Mouse (Mus musculus) c-Kit-positive CD71-positive TER-119-positive erythroid progenitor cells, embryonic 14.5 days (primary cell): Measurements from ENCODE around the gene Gm10073.
"Not testable (repeated sequence)": the region's sequence is repeated elsewhere in the genome, so short reads cannot be mapped to it uniquely, and the experiment has no call there.

ENCODE experiments used
- DNase-seq: peaks from one replicate; pipeline ENCODE4 v3.0.0-alpha.2; 2013; ENCODE audit warnings: low spot score

Gm10073 gene

GRCm38 (mm10) chr8:106573168-106573567, at the start of gene Gm10073:
TSS of gene Gm10073 (minus strand) at chr8:106573461.
- not testable (repeated sequence) for DNase-seq

- no peak for DNase-seq
Measured at GRCm38 (mm10) chr8:106623016-106623415, 49.8 kb upstream of the Gm10073 start.

- DNase-seq, result no peak
Measured at GRCm38 (mm10) chr8:106620488-106620887, 47.2 kb upstream of the Gm10073 start.

GRCm38 (mm10) chr8:106619549-106620245, 46.4 kb upstream of the Gm10073 start:
- DNase-seq, result no peak

- DNase-seq, result no peak
Measured at GRCm38 (mm10) chr8:106618324-106618723, 45.1 kb upstream of the Gm10073 start.

- no peak for DNase-seq
Measured at GRCm38 (mm10) chr8:106617865-106618264, 44.6 kb upstream of the Gm10073 start.

- no peak for DNase-seq
Measured at GRCm38 (mm10) chr8:106617196-106617595, 43.9 kb upstream of the Gm10073 start.

- no peak for DNase-seq
Measured at GRCm38 (mm10) chr8:106616679-106617078, 43.4 kb upstream of the Gm10073 start.

- DNase-seq, result no peak
Measured at GRCm38 (mm10) chr8:106615661-106616299, 42.5 kb upstream of the Gm10073 start.

- DNase-seq, result no peak
Measured at GRCm38 (mm10) chr8:106614704-106615103, 41.4 kb upstream of the Gm10073 start.

GRCm38 (mm10) chr8:106612047-106612446, 38.8 kb upstream of the Gm10073 start:
- DNase-seq, result no peak

- DNase-seq, result no peak
Measured at GRCm38 (mm10) chr8:106610958-106611640, 37.8 kb upstream of the Gm10073 start.

- DNase-seq, result no peak
Measured at GRCm38 (mm10) chr8:106609076-106609903, 36.0 kb upstream of the Gm10073 start.

GRCm38 (mm10) chr8:106608425-106608824, 35.2 kb upstream of the Gm10073 start:
- DNase-seq, result no peak

- not testable (repeated sequence) for DNase-seq
Measured at GRCm38 (mm10) chr8:106607783-106608182, 34.5 kb upstream of the Gm10073 start.

GRCm38 (mm10) chr8:106606601-106607145, 33.4 kb upstream of the Gm10073 start:
- DNase-seq, result no peak

- DNase-seq, result no peak
Measured at GRCm38 (mm10) chr8:106606121-106606520, 32.9 kb upstream of the Gm10073 start.

- no peak for DNase-seq
Measured at GRCm38 (mm10) chr8:106605657-106606056, 32.4 kb upstream of the Gm10073 start.

GRCm38 (mm10) chr8:106603933-106604332, 30.7 kb upstream of the Gm10073 start:
- DNase-seq, result no peak

GRCm38 (mm10) chr8:106603131-106603819, 30.0 kb upstream of the Gm10073 start, which contains the start of gene Cdh1:
TSS of gene Cdh1 (plus strand) at chr8:106603351.
- no peak for DNase-seq
